Mouse (Mus musculus): ENCODE data around the gene Plxnb2. TPM values are rescaled to one million over a fixed set of nuclear protein-coding genes. Genes with fewer than 3 reads are reported as not detected.

Gene Plxnb2
- polyA plus RNA-seq (2014; fragmentation: Nextera tagmentation; extraction: Ambion mirVana) = 146 and 147 TPM in 2 replicates

DNA sequence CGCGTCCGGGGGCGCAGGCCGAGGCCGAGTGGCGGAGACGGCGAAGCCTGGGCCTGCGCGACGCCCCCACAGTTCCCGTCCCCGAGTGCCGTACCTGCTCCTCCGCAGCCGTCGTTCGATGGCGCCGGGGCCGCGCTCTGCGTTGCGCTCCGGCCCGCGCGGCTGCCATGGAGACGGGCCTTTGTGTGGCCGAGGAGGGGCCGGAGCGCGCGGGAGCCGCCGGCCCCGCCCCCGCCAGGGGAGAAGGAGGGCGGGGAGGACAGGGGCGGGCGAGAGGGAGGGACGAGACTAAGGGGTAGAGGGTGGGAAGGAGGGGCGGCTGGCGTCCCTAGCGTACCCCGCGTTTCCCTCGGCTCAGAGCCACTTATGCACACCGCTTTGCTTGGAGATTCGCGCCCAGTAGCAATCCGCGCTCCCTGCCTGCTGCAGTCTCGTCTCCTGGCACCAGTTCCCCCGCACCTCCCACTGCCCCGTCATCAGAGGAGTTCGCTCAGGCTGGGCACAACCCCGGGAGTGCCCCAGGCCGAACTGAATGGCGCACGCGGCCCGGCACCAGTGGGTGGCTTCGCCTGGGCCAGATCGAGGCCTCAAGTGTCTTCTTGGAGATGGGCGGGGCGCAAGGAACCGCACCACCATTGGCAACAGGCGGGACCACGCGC, at the start of gene Plxnb2:
Plxnb2 (minus strand) TSS at position 218 of the 659 bp plus-strand sequence.
- Histone ChIP-seq H3K27ac (ENCODE audit: low read length) (peak within 1 kb of the TSS; percentile 86), H3K4me1 (ENCODE audit: control insufficient read depth, insufficient read depth, low read length) (peaks cover 42% of the 10 kb centered on the region), H3K4me3 (ENCODE audit: low read depth, low read length) (peak within 1 kb of the TSS; percentile 78), H3K9ac (replicated peaks; ENCODE audit: low read depth, low read length) (peak within 1 kb of the TSS; percentile 87), H3K9me3 (ENCODE audit: control insufficient read depth, low read depth, low read length) (no peaks in the 10 kb centered on the region), H3K27me3 (ENCODE audit: control insufficient read depth, insufficient read depth, low read length) (no peaks in the 10 kb centered on the region), H3K36me3 (ENCODE audit: control insufficient read depth, insufficient read depth, low read length) (no peaks in the 10 kb centered on the region), H3K4me2 (replicated peaks; ENCODE audit: low read depth, low read length) (peak within 1 kb of the TSS; percentile 61)
- WGBS = under 1% methylated on average over 60 of the region's 72 CpGs
- ATAC-seq (ENCODE audit: insufficient number of reproducible peaks, insufficient read depth, low FRiP score, low read depth) = peak; percentile 87

GRCm38 (mm10) chr15:89215611-89216233, 35.1 kb upstream of the Plxnb2 start:
- Histone ChIP-seq H3K9me3 (ENCODE audit: control insufficient read depth, low read depth, low read length) (no peaks in the 10 kb centered on the region), H3K36me3 (ENCODE audit: control insufficient read depth, insufficient read depth, low read length) (peaks cover 10% of the 10 kb centered on the region; the same call in 1 of the 2 replicates), H3K4me1 (ENCODE audit: control insufficient read depth, insufficient read depth, low read length) (no peaks in the 10 kb centered on the region), H3K4me2 (replicated peaks; ENCODE audit: low read depth, low read length) (no peak overlapping the region), H3K27ac (ENCODE audit: low read length) (no peak overlapping the region), H3K9ac (replicated peaks; ENCODE audit: low read depth, low read length) (no peak overlapping the region), H3K4me3 (ENCODE audit: low read depth, low read length) (no peak overlapping the region), H3K27me3 (ENCODE audit: control insufficient read depth, insufficient read depth, low read length) (no peaks in the 10 kb centered on the region)
- no peak for ATAC-seq (ENCODE audit: insufficient number of reproducible peaks, insufficient read depth, low FRiP score, low read depth)
- 75% methylated on average over 2 of the region's 2 CpGs for WGBS

DNA sequence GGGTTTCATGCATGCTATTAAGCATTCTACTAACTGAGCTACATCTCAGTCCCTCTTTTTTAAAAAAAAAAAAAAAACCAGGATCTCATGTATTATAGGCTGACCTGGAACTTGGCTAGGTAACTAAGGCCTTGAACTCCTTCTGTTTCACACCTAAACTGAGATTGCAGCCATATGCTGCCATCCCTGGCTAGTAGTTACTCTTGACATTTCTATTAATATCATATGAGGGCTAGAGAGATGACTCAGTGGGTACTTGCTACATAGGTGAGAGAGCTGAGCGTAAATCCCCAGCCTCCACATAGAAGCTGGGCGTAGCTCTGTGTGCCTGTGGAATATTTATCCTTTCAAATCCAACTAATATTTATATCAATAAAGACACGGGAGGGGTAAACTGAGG, 34.4 kb upstream of the Plxnb2 start:
- Histone ChIP-seq H3K36me3 (ENCODE audit: control insufficient read depth, insufficient read depth, low read length) (peaks cover 10% of the 10 kb centered on the region; the same call in 1 of the 2 replicates), H3K4me2 (replicated peaks; ENCODE audit: low read depth, low read length) (no peak overlapping the region), H3K27me3 (ENCODE audit: control insufficient read depth, insufficient read depth, low read length) (no peaks in the 10 kb centered on the region), H3K4me3 (ENCODE audit: low read depth, low read length) (no peak overlapping the region), H3K27ac (ENCODE audit: low read length) (no peak overlapping the region), H3K4me1 (ENCODE audit: control insufficient read depth, insufficient read depth, low read length) (no peaks in the 10 kb centered on the region), H3K9me3 (ENCODE audit: control insufficient read depth, low read depth, low read length) (no peaks in the 10 kb centered on the region), H3K9ac (replicated peaks; ENCODE audit: low read depth, low read length) (no peak overlapping the region)
- ATAC-seq (ENCODE audit: insufficient number of reproducible peaks, insufficient read depth, low FRiP score, low read depth) = no peak
- 95% methylated on average over 3 of the region's 3 CpGs for WGBS

DNA sequence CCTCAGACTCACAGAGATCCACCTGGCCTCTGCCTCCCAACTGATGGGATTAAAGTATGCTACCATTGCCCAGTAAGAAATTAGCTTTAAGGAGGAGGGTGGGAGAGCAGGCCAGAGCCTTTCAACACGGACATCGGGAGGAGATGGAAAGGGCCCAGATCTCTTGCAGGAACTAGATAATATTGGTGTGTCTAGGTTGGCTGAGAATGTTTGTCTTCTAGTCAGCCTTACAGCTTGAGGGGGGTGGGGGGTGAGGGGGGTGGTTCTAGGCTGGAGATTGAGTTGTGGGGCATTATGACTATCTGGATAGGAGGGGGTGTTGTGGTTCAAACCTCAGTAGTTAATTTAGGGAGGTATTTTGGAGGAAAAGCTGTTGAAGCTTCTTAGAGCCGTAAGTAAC, 32.9 kb upstream of the Plxnb2 start:
- no peaks in the 10 kb centered on the region for H3K27me3 ChIP-seq (ENCODE audit: control insufficient read depth, insufficient read depth, low read length)
- no peaks in the 10 kb centered on the region for H3K9me3 ChIP-seq (ENCODE audit: control insufficient read depth, low read depth, low read length)
- WGBS = 81% methylated on average over 3 of the region's 3 CpGs
- no peak overlapping the region for H3K9ac ChIP-seq (replicated peaks; ENCODE audit: low read depth, low read length)
- no peak for ATAC-seq (ENCODE audit: insufficient number of reproducible peaks, insufficient read depth, low FRiP score, low read depth)
- no peaks in the 10 kb centered on the region for H3K4me1 ChIP-seq (ENCODE audit: control insufficient read depth, insufficient read depth, low read length)
- no peak overlapping the region for H3K4me3 ChIP-seq (ENCODE audit: low read depth, low read length)
- no peak overlapping the region for H3K4me2 ChIP-seq (replicated peaks; ENCODE audit: low read depth, low read length)
- peaks cover 10% of the 10 kb centered on the region; the same call in 1 of the 2 replicates for H3K36me3 ChIP-seq (ENCODE audit: control insufficient read depth, insufficient read depth, low read length)
- H3K27ac ChIP-seq (ENCODE audit: low read length) = no peak overlapping the region

DNA sequence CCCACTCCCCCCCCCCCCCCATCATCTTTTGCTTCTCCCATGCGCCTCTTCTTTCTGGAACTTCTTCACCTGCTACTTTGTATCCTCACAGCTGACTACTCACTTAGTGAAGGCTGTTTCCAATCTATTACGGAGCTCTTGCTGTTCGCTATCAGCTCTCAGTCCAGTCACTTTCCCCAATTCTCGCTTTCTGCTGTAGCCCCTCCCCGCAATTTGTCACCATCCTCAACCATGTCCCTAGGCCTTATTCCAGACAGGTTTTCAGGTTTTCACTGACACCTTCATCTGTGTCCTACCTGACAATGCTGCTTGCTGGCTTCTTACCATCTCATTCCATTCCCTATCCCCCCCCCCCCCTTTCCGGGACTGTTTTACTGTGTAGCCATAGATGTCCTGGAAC, 31.9 kb upstream of the Plxnb2 start:
- Histone ChIP-seq H3K27ac (ENCODE audit: low read length) (no peak overlapping the region), H3K36me3 (ENCODE audit: control insufficient read depth, insufficient read depth, low read length) (peaks cover 10% of the 10 kb centered on the region; the same call in 1 of the 2 replicates), H3K4me1 (ENCODE audit: control insufficient read depth, insufficient read depth, low read length) (no peaks in the 10 kb centered on the region), H3K9me3 (ENCODE audit: control insufficient read depth, low read depth, low read length) (no peaks in the 10 kb centered on the region), H3K4me2 (replicated peaks; ENCODE audit: low read depth, low read length) (peak overlapping the region; percentile 88), H3K4me3 (ENCODE audit: low read depth, low read length) (peak overlapping the region; percentile 98), H3K27me3 (ENCODE audit: control insufficient read depth, insufficient read depth, low read length) (no peaks in the 10 kb centered on the region), H3K9ac (replicated peaks; ENCODE audit: low read depth, low read length) (0 out of 2 replicates have a peak overlapping the region, but pooled peaks have one; percentile 94)
- 53% methylated on average over 6 of the region's 6 CpGs for WGBS
- ATAC-seq (ENCODE audit: insufficient number of reproducible peaks, insufficient read depth, low FRiP score, low read depth) = no peak

GRCm38 (mm10) chr15:89211716-89212461, 31.3 kb upstream of the Plxnb2 start:
- 2% methylated on average over 35 of the region's 35 CpGs for WGBS
- Histone ChIP-seq H3K4me1 (ENCODE audit: control insufficient read depth, insufficient read depth, low read length) (no peaks in the 10 kb centered on the region), H3K27me3 (ENCODE audit: control insufficient read depth, insufficient read depth, low read length) (no peaks in the 10 kb centered on the region), H3K9ac (replicated peaks; ENCODE audit: low read depth, low read length) (peak overlapping the region; percentile 94), H3K9me3 (ENCODE audit: control insufficient read depth, low read depth, low read length) (no peaks in the 10 kb centered on the region), H3K4me2 (replicated peaks; ENCODE audit: low read depth, low read length) (peak overlapping the region; percentile 88), H3K36me3 (ENCODE audit: control insufficient read depth, insufficient read depth, low read length) (peaks cover 10% of the 10 kb centered on the region; the same call in 1 of the 2 replicates), H3K4me3 (ENCODE audit: low read depth, low read length) (peak overlapping the region; percentile 98), H3K27ac (ENCODE audit: low read length) (peak overlapping the region; percentile 85)
- ATAC-seq (ENCODE audit: insufficient number of reproducible peaks, insufficient read depth, low FRiP score, low read depth) = peak; percentile 42

GRCm38 (mm10) chr15:89210915-89211715, 30.5 kb upstream of the Plxnb2 start, which contains the start of gene Ppp6r2:
Gene Ppp6r2 (plus strand): TSS chr15:89211553.
- no peaks in the 10 kb centered on the region for H3K27me3 ChIP-seq (ENCODE audit: control insufficient read depth, insufficient read depth, low read length)
- ATAC-seq (ENCODE audit: insufficient number of reproducible peaks, insufficient read depth, low FRiP score, low read depth) = peak; percentile 85
- H3K4me2 ChIP-seq (replicated peaks; ENCODE audit: low read depth, low read length) = peak within 1 kb of the TSS; percentile 88
- 4% methylated on average over 67 of the region's 73 CpGs for WGBS
- peak within 1 kb of the TSS; percentile 94 for H3K9ac ChIP-seq (replicated peaks; ENCODE audit: low read depth, low read length)
- peak within 1 kb of the TSS; percentile 98 for H3K4me3 ChIP-seq (ENCODE audit: low read depth, low read length)
- H3K9me3 ChIP-seq (ENCODE audit: control insufficient read depth, low read depth, low read length) = no peaks in the 10 kb centered on the region
- H3K27ac ChIP-seq (ENCODE audit: low read length) = peak within 1 kb of the TSS; percentile 85
- H3K4me1 ChIP-seq (ENCODE audit: control insufficient read depth, insufficient read depth, low read length) = no peaks in the 10 kb centered on the region
- H3K36me3 ChIP-seq (ENCODE audit: control insufficient read depth, insufficient read depth, low read length) = peaks cover 6% of the 10 kb centered on the region; the same call in 1 of the 2 replicates

Data from stomach, embryonic 14.5 days (tissue).